25 mouse cellular contexts compared by ENCODE assay signal in genomic region chr7:117586811-117587210, GRCm38 (mm10).
"Had no signal": no experiment of that assay in that cellular context is flagged by ENCODE, and none has a peak within 500 bp of the region (broad histone marks: within the 10 kb centered on the region; RNA-seq: fewer than 3 reads in every experiment).

No protein-coding gene starts in this region.

- H3K4me3 ChIP-seq: gastrocnemius, adult 2 months; heart, embryonic 10.5 days; heart, embryonic 12.5 days; hindbrain, embryonic 10.5 days; hindbrain, embryonic 13.5 days; intestine, embryonic 15.5 days; left cerebral cortex, adult 2 months; limb, embryonic 10.5 days; limb, embryonic 12.5 days; liver, embryonic 13.5 days; liver, embryonic 15.5 days had no signal

- H3K4me1 ChIP-seq: heart, embryonic 10.5 days; limb, embryonic 10.5 days; limb, embryonic 12.5 days; liver, embryonic 15.5 days had no signal

- H3K9me3 ChIP-seq: heart, embryonic 10.5 days; heart, embryonic 12.5 days; hindbrain, embryonic 10.5 days; hindbrain, embryonic 13.5 days; intestine, embryonic 15.5 days; limb, embryonic 10.5 days; limb, embryonic 12.5 days; liver, embryonic 13.5 days; liver, embryonic 15.5 days had no signal

- H3K9ac ChIP-seq: heart, embryonic 12.5 days; hindbrain, embryonic 13.5 days; intestine, embryonic 15.5 days; limb, embryonic 12.5 days; liver, embryonic 13.5 days; liver, embryonic 15.5 days had no signal

- H3K36me3 ChIP-seq: heart, embryonic 10.5 days; heart, embryonic 12.5 days; hindbrain, embryonic 10.5 days; hindbrain, embryonic 13.5 days; intestine, embryonic 15.5 days; limb, embryonic 10.5 days; limb, embryonic 12.5 days; liver, embryonic 13.5 days; liver, embryonic 15.5 days had no signal

- DNase-seq: gastrocnemius, adult 2 months; gastrocnemius, postnatal 10 days; gastrocnemius, postnatal 25 days; heart, adult 18-20 months; heart, postnatal 10 days; heart, postnatal 4 days; kidney, adult 18-20 months; kidney, adult 8-10 months; kidney, postnatal 10 days; kidney, postnatal 25 days; kidney, postnatal 4 days; layer of hippocampus, adult 9-11 months; liver; liver, embryonic 13.5 days had no signal

- ATAC-seq: inflammation-experienced regulatory T-cells, adult 6 months; intestine, embryonic 15.5 days had no signal

- H3K4me2 ChIP-seq: heart, embryonic 12.5 days; hindbrain, embryonic 13.5 days; intestine, embryonic 15.5 days; limb, embryonic 12.5 days; liver, embryonic 11.5 days; liver, embryonic 13.5 days; liver, embryonic 15.5 days had no signal

- H3K27ac ChIP-seq: gastrocnemius, adult 2 months; heart, embryonic 10.5 days; hindbrain, embryonic 10.5 days; intestine, embryonic 15.5 days; left cerebral cortex, adult 2 months; limb, embryonic 10.5 days; limb, embryonic 12.5 days; liver, embryonic 13.5 days; liver, embryonic 15.5 days had no signal

- H3K27me3 ChIP-seq: heart, embryonic 12.5 days; hindbrain, embryonic 13.5 days; intestine, embryonic 15.5 days; limb, embryonic 12.5 days; liver, embryonic 13.5 days; liver, embryonic 15.5 days had no signal
